Mouse (Mus musculus) G1E (cell line): ENCODE measurements around the gene Nudt2.

ENCODE experiments used
- CTCF ChIP-seq: IDR thresholded peaks from 2 replicates; pipeline ENCODE4 v1.5.1; 2012; ENCODE audit warnings: low read depth, low read length, inconsistent platforms, mixed read lengths
- GATA1 ChIP-seq: IDR thresholded peaks from 2 replicates; pipeline ENCODE4 v1.6.1; 2012; ENCODE audit warnings: borderline replicate concordance, low read length, inconsistent platforms, mixed read lengths
- POLR2AphosphoS5 ChIP-seq: IDR thresholded peaks from 2 replicates; pipeline ENCODE4 v1.6.1; 2012; ENCODE audit warnings: low read depth, low read length, inconsistent platforms; ENCODE audit not compliant: insufficient replicate concordance
- TAL1 ChIP-seq: conservative IDR thresholded peaks from 2 replicates; pipeline ENCODE4 v1.6.1; 2012; ENCODE audit warnings: low read depth, low read length, inconsistent platforms, mixed read lengths

- TF ChIP-seq TAL1 (no peak), CTCF (no peak), GATA1 (no peak), POLR2AphosphoS5 (no peak)
Observed at GRCm38 (mm10) chr4:41464345-41465286, at the start of gene Nudt2, which contains the start of gene Kif24.
